Comparison of ENCODE assay signal across 21 mouse cellular contexts in the genomic region with DNA sequence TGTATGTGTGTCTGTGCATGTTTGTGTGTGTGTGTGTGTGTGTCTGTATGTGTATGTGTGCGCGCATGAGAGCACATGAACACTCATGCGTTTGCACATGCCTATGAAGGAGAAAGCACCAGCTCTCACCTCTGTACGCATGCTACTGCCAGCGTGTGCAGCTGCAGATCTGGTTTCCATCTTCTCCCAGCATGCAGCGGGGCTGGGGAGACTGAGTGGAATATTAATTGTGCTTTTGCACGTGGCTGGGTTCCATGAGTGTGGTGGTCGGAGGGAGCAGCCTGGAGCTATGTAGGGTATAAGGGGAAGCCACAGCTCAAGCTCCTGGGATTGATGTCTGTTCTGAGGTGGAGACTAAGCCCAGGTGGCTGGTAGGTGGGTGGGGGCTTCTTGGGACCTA. TPM values are rescaled to one million over a fixed set of nuclear protein-coding genes. Genes with fewer than 3 reads are reported as not detected.
DNase-seq lines count a peak whose midpoint lies in the region; ATAC-seq lines count a peak whose summit lies in the region.
"Had no signal": no experiment of that assay in that cellular context is flagged by ENCODE, and none has a peak within 500 bp of the region (broad histone marks: within the 10 kb centered on the region; RNA-seq: fewer than 3 reads in every experiment).

No protein-coding gene starts in this region.

- no peak overlapping the region for H3K27ac ChIP-seq in heart, embryonic 11.5 days (ENCODE audit: low read depth, low read length)
- H3K27ac ChIP-seq in hindbrain, embryonic 14.5 days = no peak overlapping the region
- H3K27ac ChIP-seq: kidney, postnatal 0 days; limb, embryonic 15.5 days; liver, embryonic 15.5 days; macrophage; neural tube, embryonic 13.5 days had no signal

- H3K9me3 ChIP-seq in heart, embryonic 11.5 days (replicated peaks; ENCODE audit: control insufficient read depth, low read length) = no peaks in the 10 kb centered on the region
- H3K9me3 ChIP-seq in hindbrain, embryonic 14.5 days (ENCODE audit: control insufficient read depth, low read length) = no peaks in the 10 kb centered on the region
- H3K9me3 ChIP-seq: intestine, embryonic 15.5 days; limb, embryonic 15.5 days; liver, embryonic 15.5 days; neural tube, embryonic 13.5 days had no signal

- H3K9ac ChIP-seq in heart, embryonic 11.5 days (ENCODE audit: low read depth, low read length) = no peak overlapping the region
- H3K9ac ChIP-seq in hindbrain, embryonic 14.5 days = no peak overlapping the region
- H3K9ac ChIP-seq: intestine, embryonic 15.5 days; limb, embryonic 15.5 days; liver, embryonic 15.5 days; neural tube, embryonic 13.5 days had no signal

- 84% methylated on average over 8 of the region's 8 CpGs for WGBS in heart, embryonic 11.5 days (ENCODE audit: insufficient replicate concordance)
- WGBS in hindbrain, embryonic 14.5 days = 55% methylated on average over 8 of the region's 8 CpGs

- ATAC-seq in heart, embryonic 11.5 days (replicated peaks; ENCODE audit: insufficient number of reproducible peaks, low FRiP score, low TSS enrichment) = no peak
- 0 out of 2 replicates have a peak, but pooled peaks have one; percentile 59 for ATAC-seq in hindbrain, embryonic 14.5 days (ENCODE audit: low FRiP score)

- H3K4me3 ChIP-seq in heart, embryonic 11.5 days (ENCODE audit: low read depth, low read length) = no peak overlapping the region
- H3K4me3 ChIP-seq in hindbrain, embryonic 14.5 days (replicated peaks; ENCODE audit: low read length) = no peak overlapping the region
- H3K4me3 ChIP-seq: intestine, embryonic 15.5 days; limb, embryonic 15.5 days; liver, embryonic 15.5 days; neural tube, embryonic 13.5 days had no signal

- peak; percentile 79 for DNase-seq in heart, adult 11 months
- DNase-seq in retina, postnatal 1 day = peak; percentile 29
- no peak for DNase-seq in retina, embryonic 14.5 days (ENCODE audit: low spot score)
- DNase-seq in hindbrain, embryonic 14.5 days (ENCODE audit: low spot score) = no peak
- no peak for DNase-seq in spleen, adult 12 weeks (ENCODE audit: low spot score)
- DNase-seq in layer of hippocampus, adult 18-20 months (ENCODE audit: low spot score in 2 of 2) = no peak
- DNase-seq in kidney, adult 11 months = no peak
- DNase-seq: adrenal gland, postnatal 14 days; cerebellum, adult 2 months; cerebellum, postnatal 36 days; gastrocnemius, postnatal 10 days; heart, adult 18-20 months; heart, postnatal 36 days had no signal

- H3K36me3 ChIP-seq in heart, embryonic 11.5 days (ENCODE audit: control insufficient read depth, insufficient read depth, low read length) = no peaks in the 10 kb centered on the region
- H3K36me3 ChIP-seq in hindbrain, embryonic 14.5 days (replicated peaks; ENCODE audit: control insufficient read depth, insufficient read depth) = no peaks in the 10 kb centered on the region
- H3K36me3 ChIP-seq: intestine, embryonic 15.5 days; limb, embryonic 15.5 days; liver, embryonic 15.5 days; neural tube, embryonic 13.5 days had no signal

- H3K4me2 ChIP-seq in heart, embryonic 11.5 days = no peak overlapping the region
- no peak overlapping the region for H3K4me2 ChIP-seq in hindbrain, embryonic 14.5 days (replicated peaks)
- H3K4me2 ChIP-seq: limb, embryonic 15.5 days; liver, embryonic 15.5 days; neural tube, embryonic 13.5 days had no signal

- H3K27me3 ChIP-seq in heart, embryonic 11.5 days (ENCODE audit: control insufficient read depth, insufficient read depth, low read length) = no peaks in the 10 kb centered on the region
- H3K27me3 ChIP-seq in hindbrain, embryonic 14.5 days (ENCODE audit: control insufficient read depth, insufficient read depth, low read length) = 0 out of 2 replicates have a peak, but pooled peaks cover 3% of the 10 kb centered on the region
- H3K27me3 ChIP-seq: intestine, embryonic 15.5 days had no signal

- peaks cover 5% of the 10 kb centered on the region; the same call in 1 of the 2 replicates for H3K4me1 ChIP-seq in heart, embryonic 11.5 days (ENCODE audit: control insufficient read depth, insufficient read depth, low read length)
- no peaks in the 10 kb centered on the region for H3K4me1 ChIP-seq in hindbrain, embryonic 14.5 days (replicated peaks; ENCODE audit: control insufficient read depth, insufficient read depth, low read length)
- H3K4me1 ChIP-seq: liver, embryonic 15.5 days; neural tube, embryonic 13.5 days had no signal

RNA-seq across cellular contexts. Expression of gene Creb3l1, which starts 6.3 kb away (rescaled TPM):
- 8.2 TPM in 2 replicates for polyA plus RNA-seq in heart, embryonic 11.5 days (2014; fragmentation: Nextera tagmentation; extraction: Ambion mirVana)
- polyA plus RNA-seq in hindbrain, embryonic 14.5 days (2014; fragmentation: Nextera tagmentation; extraction: Ambion mirVana) = 3.5 and 3.6 TPM in 2 replicates
- 1 to 10 TPM; 2.5 to 3.7 TPM for total RNA-seq in layer of hippocampus, adult 18-20 months (2021)
- total RNA-seq: monocyte, adult 5-6 weeks had no signal

RNA-seq across cellular contexts. Expression of gene Dgkz, which starts 54.9 kb away (rescaled TPM):
- polyA plus RNA-seq in heart, embryonic 11.5 days (2014; fragmentation: Nextera tagmentation; extraction: Ambion mirVana) = 42.1 and 49.6 TPM in 2 replicates
- 39.0 and 42.6 TPM in 2 replicates for polyA plus RNA-seq in hindbrain, embryonic 14.5 days (2014; fragmentation: Nextera tagmentation; extraction: Ambion mirVana)
- total RNA-seq in layer of hippocampus, adult 18-20 months (2021) = 100 to 1,000 TPM; 499 to 596 TPM

Comparison
In these comparisons a context has a peak if more than half of its experiments do, and no peak if none do; other contexts are left out.
1. DNase-seq: peak in heart, adult 11 months (single experiment) and retina, postnatal 1 day (single experiment); none in retina, embryonic 14.5 days (single experiment), hindbrain, embryonic 14.5 days (single experiment), spleen, adult 12 weeks (single experiment), layer of hippocampus, adult 18-20 months (0 of 2) and kidney, adult 11 months (single experiment).